Mouse (Mus musculus) liver, adult 2 months (tissue): ENCODE results near the gene Arfgef2.

Experiments
- CTCF ChIP-seq: fragments of 200-500 bp; IDR thresholded peaks from 2 replicates; pipeline ENCODE4 v1.5.1; 2011; ENCODE audit warnings: low read depth, low read length, control low read depth
- POLR2A ChIP-seq: fragments of 200-500 bp; IDR thresholded peaks from 2 replicates; pipeline ENCODE4 v1.6.1; 2011; ENCODE audit warnings: low read length, control low read depth; ENCODE audit not compliant: insufficient read depth; ENCODE audit errors: extremely low read depth

- peak; percentile 76 for TF ChIP-seq POLR2A
- no peak for TF ChIP-seq CTCF
Observed at GRCm38 (mm10) chr2:166805250-166806172, at the start of gene Arfgef2.
